Mouse (Mus musculus) C2C12 (cell line): ENCODE results near the gene Tax1bp3.

ENCODE experiments used
- CEBPB ChIP-seq: IDR thresholded peaks from one replicate; pipeline ENCODE4 v1.6.1; 2011; ENCODE audit warnings: low read depth, mild to moderate bottlenecking, control low read depth, moderate library complexity
- CTCF ChIP-seq: IDR thresholded peaks from one replicate; pipeline ENCODE4 v1.5.1; 2011; ENCODE audit not compliant: control insufficient read depth, insufficient read depth, insufficient read length
- FOSL1 ChIP-seq: IDR thresholded peaks from one replicate; pipeline ENCODE4 v1.8.0; 2011; ENCODE audit warnings: mild to moderate bottlenecking, low read length; ENCODE audit not compliant: poor library complexity, insufficient read depth, severe bottlenecking
- MAX ChIP-seq: IDR thresholded peaks from one replicate; pipeline ENCODE4 v1.6.1; 2011; ENCODE audit warnings: mild to moderate bottlenecking, control low read depth
- USF1 ChIP-seq: IDR thresholded peaks from one replicate; pipeline ENCODE4 v1.6.1; 2011; ENCODE audit warnings: low read depth, mild to moderate bottlenecking, control low read depth, moderate library complexity

GRCm38 (mm10) chr11:73175612-73176011, 1.3 kb upstream of the Tax1bp3 start:
- TF ChIP-seq MAX (no peak), CTCF (no peak), USF1 (no peak), FOSL1 (no peak), CEBPB (no peak)
